Mouse (Mus musculus) stomach, embryonic 16.5 days (tissue): ENCODE measurements around the gene Grrp1. TPM values are rescaled to one million over a fixed set of nuclear protein-coding genes. Genes with fewer than 3 reads are reported as not detected.

ENCODE experiments used
- ATAC-seq: fragments of 200-750 bp; cut with Nextera tagmentation; 2 replicates; pipeline ENCODE4 v1.8.0; 2017; ENCODE audit warnings: moderate number of reproducible peaks, moderate TSS enrichment; ENCODE audit not compliant: insufficient read depth, low FRiP score
- H3K27ac ChIP-seq: fragments of 300-500 bp; sonication (generic); 2 replicates; pipeline ENCODE4 v1.5.1; 2014; ENCODE audit warnings: low read length
- H3K27me3 ChIP-seq: fragments of 300-500 bp; sonication (generic); 2 replicates; pipeline ENCODE4 v1.6.1; 2014; ENCODE audit warnings: low read length, control low read depth, mixed read lengths; ENCODE audit not compliant: control insufficient read depth, insufficient read depth
- H3K36me3 ChIP-seq: fragments of 300-500 bp; sonication (generic); 2 replicates; pipeline ENCODE4 v1.6.1; 2014; ENCODE audit warnings: low read length; ENCODE audit not compliant: control insufficient read depth, insufficient read depth
- H3K4me1 ChIP-seq: fragments of 300-500 bp; sonication (generic); 2 replicates; pipeline ENCODE4 v1.6.1; 2014; ENCODE audit warnings: low read length, control low read depth, mixed read lengths; ENCODE audit not compliant: control insufficient read depth, insufficient read depth
- H3K4me2 ChIP-seq: fragments of 300-500 bp; sonication (generic); 2 replicates; pipeline ENCODE4 v1.6.1; 2014; ENCODE audit warnings: low read depth, low read length, mixed read lengths
- H3K4me3 ChIP-seq: fragments of 300-500 bp; sonication (generic); replicated peaks from 2 replicates; pipeline ENCODE4 v1.5.1; 2014; ENCODE audit warnings: mild to moderate bottlenecking, low read length
- H3K9ac ChIP-seq: fragments of 300-500 bp; sonication (generic); 2 replicates; pipeline ENCODE4 v1.6.1; 2014; ENCODE audit warnings: low read length
- H3K9me3 ChIP-seq: fragments of 300-500 bp; sonication (generic); replicated peaks from 2 replicates; pipeline ENCODE4 v1.6.1; 2016; ENCODE audit warnings: low read length, control low read depth; ENCODE audit not compliant: control insufficient read depth
- WGBS: fragments of 180-500 bp; shearing (Covaris S2); extraction: QIAGEN DNeasy Blood & Tissue Kit; methylation state at CpG from one replicate; pipeline ENCODE4 v1.1.7; 2014; 5-methylcytosine and 5-hydroxymethylcytosine counted together
- polyA plus RNA-seq: library from polyadenylated mRNA; unstranded; fragments of >200 nt; fragmentation: Nextera tagmentation; extraction: Ambion mirVana; gene quantifications from 2 replicates; pipeline ENCODE4 v1.2.1, GENCODE M21; 2015

Gene Grrp1
- polyA plus RNA-seq, 1 experiment from 2014 or later: 3.2 TPM

DNA sequence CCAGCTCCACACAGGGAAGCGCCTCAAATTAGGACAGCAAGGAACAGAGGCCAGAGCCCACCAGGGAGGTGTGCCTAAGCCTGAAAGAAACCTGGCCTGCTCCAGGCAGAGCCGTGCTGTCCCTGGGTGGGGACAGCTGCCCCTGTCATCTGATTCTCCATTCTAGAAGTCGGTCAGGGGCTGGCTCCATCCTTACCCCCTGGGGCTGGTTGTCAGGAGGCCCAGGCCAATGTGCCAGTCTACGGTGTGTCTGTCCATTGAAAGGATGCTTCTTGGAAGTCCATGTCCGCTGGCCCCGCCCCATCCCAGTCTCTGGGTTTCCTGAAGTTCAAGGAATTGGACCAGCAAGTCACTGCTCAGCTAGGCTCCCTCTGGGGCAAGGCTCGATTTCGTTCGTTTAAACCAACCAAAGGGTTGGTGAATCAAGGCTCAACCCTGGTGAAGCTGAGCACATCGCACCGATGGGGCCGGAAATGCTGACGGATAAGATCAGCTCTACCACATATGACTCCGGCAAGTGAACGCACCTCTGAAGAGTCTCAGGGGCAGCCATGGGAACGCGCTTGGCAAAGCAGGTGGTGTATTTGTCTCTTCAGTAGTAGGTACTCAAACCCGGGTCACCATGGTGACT is 39.3 kb upstream of the Grrp1 start:
- WGBS: 65% methylated on average over 18 of the region's 18 CpGs
- no peak for ATAC-seq

DNA sequence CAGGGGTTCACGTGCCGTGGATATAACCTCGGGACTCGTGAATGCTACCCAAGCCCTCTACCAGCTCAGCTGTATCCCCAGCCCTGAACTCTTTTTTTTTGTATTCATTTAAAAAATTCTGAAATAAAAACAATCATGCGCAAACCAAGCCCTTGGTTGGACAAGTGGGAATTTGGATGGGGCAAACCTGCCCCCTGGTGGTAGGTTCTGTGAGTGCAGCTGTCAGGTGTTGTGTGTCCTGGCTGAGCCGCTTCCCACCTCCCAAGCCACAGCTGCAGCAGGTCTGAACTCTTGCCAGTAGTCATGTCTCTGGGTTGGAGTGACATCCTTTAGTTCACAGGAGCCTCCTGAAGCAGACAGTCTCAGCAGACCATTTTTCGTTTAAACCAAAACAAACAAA is 38.2 kb upstream of the Grrp1 start:
- peaks cover 10% of the 10 kb centered on the region for H3K4me1 ChIP-seq
- H3K27me3 ChIP-seq: peaks cover 4% of the 10 kb centered on the region; the same call in 1 of the 2 replicates
- H3K27ac ChIP-seq: no peak overlapping the region
- 19% methylated on average over 7 of the region's 7 CpGs for WGBS
- no peak overlapping the region for H3K4me2 ChIP-seq
- H3K36me3 ChIP-seq: no peaks in the 10 kb centered on the region
- 0 out of 2 replicates have a peak, but pooled peaks cover 2% of the 10 kb centered on the region for H3K9me3 ChIP-seq
- no peak for ATAC-seq
- no peak overlapping the region for H3K9ac ChIP-seq
- no peak overlapping the region for H3K4me3 ChIP-seq

More for the DNA sequence above, 39.3 kb upstream of the Grrp1 start:
- Histone ChIP-seq H3K4me1 (peaks cover 7% of the 10 kb centered on the region), H3K4me2 (no peak overlapping the region), H3K27ac (no peak overlapping the region), H3K4me3 (no peak overlapping the region), H3K36me3 (no peaks in the 10 kb centered on the region), H3K9ac (no peak overlapping the region), H3K27me3 (peaks cover 4% of the 10 kb centered on the region; the same call in 1 of the 2 replicates), H3K9me3 (0 out of 2 replicates have a peak, but pooled peaks cover 2% of the 10 kb centered on the region)

DNA sequence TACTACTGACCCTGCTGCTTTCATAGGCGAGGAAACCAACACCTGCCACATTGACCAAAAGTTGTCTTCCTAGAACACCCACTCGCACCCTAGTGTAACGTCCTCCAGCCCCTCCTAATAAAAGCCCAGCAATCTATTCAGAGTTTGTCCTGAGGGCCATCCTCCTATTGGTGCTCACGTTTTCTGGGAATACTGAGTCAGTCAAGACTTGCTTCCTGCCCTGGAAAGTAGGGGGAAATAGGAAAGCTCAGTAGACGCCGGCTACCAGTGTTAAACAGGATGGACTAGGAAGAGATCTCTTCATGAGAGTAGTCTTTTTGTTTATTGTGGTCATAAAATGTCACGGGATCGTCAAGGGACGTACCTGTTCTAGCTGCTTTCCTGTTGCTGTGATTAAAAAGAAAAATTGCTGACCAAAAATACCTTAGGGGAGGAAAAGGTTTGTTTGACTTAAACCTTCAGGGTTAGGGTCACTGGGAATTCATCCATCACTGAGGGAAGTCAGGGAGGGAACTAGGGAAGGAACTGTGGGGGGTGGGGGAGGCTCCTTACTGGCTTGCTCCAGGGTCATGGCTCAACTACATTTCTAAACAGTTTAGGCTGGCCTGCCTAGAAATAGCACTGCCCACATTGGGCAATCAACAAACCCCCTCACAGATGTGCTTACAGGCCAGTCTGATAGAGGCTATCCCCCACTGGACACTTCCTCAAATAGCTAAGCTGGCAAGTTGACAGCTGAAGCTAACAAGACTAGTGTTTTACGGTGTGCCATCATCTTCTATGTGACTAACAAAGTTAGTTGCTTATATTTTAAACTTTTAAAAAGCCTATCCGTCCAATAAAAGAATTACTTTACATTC is 34.7 kb upstream of the Grrp1 start:
- peak overlapping the region; percentile 84 for H3K4me2 ChIP-seq
- no peak for ATAC-seq
- 18% methylated on average over 11 of the region's 11 CpGs for WGBS
- no peaks in the 10 kb centered on the region for H3K36me3 ChIP-seq
- H3K27me3 ChIP-seq: peaks cover 4% of the 10 kb centered on the region; the same call in 1 of the 2 replicates
- H3K27ac ChIP-seq: peak overlapping the region; percentile 100
- peak overlapping the region; percentile 99 for H3K4me3 ChIP-seq
- H3K4me1 ChIP-seq: peaks cover 19% of the 10 kb centered on the region
- H3K9me3 ChIP-seq: no peaks in the 10 kb centered on the region
- H3K9ac ChIP-seq: peak overlapping the region; percentile 98

DNA sequence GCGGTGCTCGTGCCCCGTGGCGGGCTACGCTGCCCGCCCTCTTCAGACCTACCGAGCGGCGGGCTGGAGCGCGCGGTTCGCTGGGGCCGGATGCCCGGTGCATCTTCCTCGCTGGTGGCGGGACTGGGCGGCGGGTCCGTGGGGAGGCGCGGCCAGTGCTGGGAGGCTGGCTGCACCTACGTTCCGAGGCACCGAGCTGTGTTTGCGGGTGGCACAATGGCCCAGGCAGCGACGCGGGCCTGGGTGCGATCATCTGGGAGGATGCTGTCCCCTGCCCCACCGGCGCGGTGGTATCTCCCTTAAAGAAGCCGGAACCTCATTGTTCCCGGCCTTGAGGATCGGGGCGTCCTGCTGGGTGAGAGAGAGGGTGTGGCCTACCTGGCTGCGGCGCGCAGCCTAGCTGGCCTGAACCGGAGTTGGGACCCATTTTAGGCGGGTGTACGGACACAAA is 33.7 kb upstream of the Grrp1 start, which contains the start of gene Pdik1l:
TSS of gene Pdik1l (minus strand) at position 321 of the 451 bp plus-strand sequence.
- H3K27me3 ChIP-seq: no peaks in the 10 kb centered on the region
- peak within 1 kb of the TSS; percentile 94 for H3K4me2 ChIP-seq
- H3K36me3 ChIP-seq: no peaks in the 10 kb centered on the region
- WGBS: 0% methylated on average over 43 of the region's 43 CpGs
- peak; percentile 80 for ATAC-seq
- peak within 1 kb of the TSS; percentile 99 for H3K4me3 ChIP-seq
- peak within 1 kb of the TSS; percentile 99 for H3K9ac ChIP-seq
- H3K9me3 ChIP-seq: no peaks in the 10 kb centered on the region
- H3K4me1 ChIP-seq: peaks cover 19% of the 10 kb centered on the region
- H3K27ac ChIP-seq: peak within 1 kb of the TSS; percentile 100

DNA sequence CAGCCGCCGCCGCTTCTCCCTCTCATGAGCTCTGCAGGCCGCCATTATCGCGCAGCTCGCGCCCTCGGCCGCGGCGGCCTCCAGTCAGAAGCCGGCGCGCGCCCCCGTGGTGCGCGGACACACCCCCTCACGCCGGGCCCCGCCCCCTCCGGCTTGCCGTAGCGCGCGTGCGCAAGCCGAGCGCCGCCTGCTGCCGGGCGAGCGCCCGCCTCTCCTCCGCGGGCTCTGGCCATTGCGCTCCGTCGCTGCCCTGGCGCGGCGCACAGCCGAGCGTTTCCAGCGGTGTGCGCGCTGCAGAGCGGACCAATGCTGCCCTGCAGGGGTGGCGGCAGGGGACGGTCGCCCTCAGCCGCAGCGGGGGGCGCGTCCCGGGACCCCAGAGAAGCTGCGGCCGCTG is 33.3 kb upstream of the Grrp1 start:
- no peaks in the 10 kb centered on the region for H3K36me3 ChIP-seq
- peak overlapping the region; percentile 99 for H3K9ac ChIP-seq
- peak; percentile 91 for ATAC-seq
- peaks cover 19% of the 10 kb centered on the region for H3K4me1 ChIP-seq
- peak overlapping the region; percentile 94 for H3K4me2 ChIP-seq
- WGBS: under 1% methylated on average over 58 of the region's 59 CpGs
- H3K27me3 ChIP-seq: no peaks in the 10 kb centered on the region
- H3K9me3 ChIP-seq: no peaks in the 10 kb centered on the region
- H3K4me3 ChIP-seq: peak overlapping the region; percentile 99
- H3K27ac ChIP-seq: peak overlapping the region; percentile 100

DNA sequence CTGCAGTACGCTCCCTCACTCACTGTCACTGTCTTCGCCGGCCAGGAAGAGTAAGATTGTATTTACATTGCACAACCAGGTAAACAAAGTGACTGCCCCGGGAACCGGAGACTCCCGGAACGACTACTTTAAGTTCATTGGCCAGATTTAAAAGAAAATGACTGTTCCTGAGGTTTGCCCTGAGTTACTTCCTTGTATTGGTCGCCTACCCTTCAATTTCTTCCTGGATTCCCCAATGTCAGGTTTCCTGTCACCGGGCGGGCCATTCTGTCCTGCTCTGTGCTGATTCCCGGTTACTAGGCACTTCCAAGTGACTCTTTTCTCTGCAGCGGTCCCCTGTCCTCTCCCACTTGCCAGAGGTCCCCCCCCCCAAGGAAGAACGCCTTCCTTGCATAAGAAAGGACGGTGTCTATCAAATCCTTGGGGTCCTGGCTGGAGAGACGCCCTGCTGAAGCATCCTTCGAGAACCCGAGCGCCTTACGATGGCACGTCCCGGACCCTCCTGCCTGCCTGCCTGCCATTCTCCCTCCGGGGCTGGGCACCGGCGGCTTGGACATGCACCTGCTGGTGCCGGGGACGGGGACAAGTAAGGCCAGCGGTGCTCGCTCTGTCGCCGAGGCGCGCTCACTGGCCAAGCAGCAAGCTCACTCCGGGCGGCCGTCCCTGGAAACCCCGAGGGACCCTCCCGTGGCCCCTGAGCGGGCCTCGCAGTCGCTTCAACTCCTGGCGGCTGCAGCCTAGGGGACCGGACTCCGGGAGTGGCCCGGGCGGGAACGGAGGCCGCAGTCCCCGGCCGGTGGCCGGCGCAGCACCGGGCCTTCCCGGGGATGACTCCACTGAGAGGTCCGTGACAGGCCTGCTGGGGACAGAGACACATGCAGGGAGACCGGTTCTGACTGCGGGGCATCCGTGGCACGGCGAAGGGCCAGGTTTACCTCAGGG is 32.6 kb upstream of the Grrp1 start:
- Histone ChIP-seq H3K9me3 (no peaks in the 10 kb centered on the region), H3K4me3 (peak overlapping the region; percentile 99), H3K4me1 (peaks cover 19% of the 10 kb centered on the region), H3K27ac (peak overlapping the region; percentile 91), H3K4me2 (peak overlapping the region; percentile 94), H3K9ac (peak overlapping the region; percentile 99), H3K27me3 (no peaks in the 10 kb centered on the region), H3K36me3 (0 out of 2 replicates have a peak, but pooled peaks cover 2% of the 10 kb centered on the region)
- peak; percentile 39 for ATAC-seq
- WGBS: under 1% methylated on average over 59 of the region's 59 CpGs

DNA sequence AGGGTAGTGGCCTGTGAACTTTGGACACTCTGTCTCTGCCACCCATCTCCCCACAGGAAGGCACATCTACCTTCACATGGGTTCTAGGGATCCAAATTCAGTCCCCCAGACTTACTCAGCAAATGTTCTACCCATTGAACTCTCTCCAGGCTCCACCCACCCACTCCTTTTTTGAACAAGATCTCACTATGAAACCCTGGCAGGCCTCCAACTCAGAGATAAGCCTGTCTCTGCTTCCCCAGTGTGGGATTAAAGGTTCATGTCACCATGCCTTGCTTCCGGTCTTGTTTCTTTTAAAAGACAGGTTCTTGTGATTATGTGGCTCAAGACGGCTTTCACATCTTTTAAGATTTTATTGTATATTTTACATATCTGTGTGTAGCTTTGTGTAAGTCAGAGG is 31.0 kb upstream of the Grrp1 start:
- no peak overlapping the region for H3K9ac ChIP-seq
- H3K4me3 ChIP-seq: no peak overlapping the region
- H3K27ac ChIP-seq: no peak overlapping the region
- H3K4me2 ChIP-seq: no peak overlapping the region
- no peaks in the 10 kb centered on the region for H3K9me3 ChIP-seq
- H3K4me1 ChIP-seq: peaks cover 19% of the 10 kb centered on the region
- no peak for ATAC-seq
- H3K36me3 ChIP-seq: 0 out of 2 replicates have a peak, but pooled peaks cover 2% of the 10 kb centered on the region
- WGBS: 81% methylated on average over 2 of the region's 2 CpGs
- H3K27me3 ChIP-seq: no peaks in the 10 kb centered on the region
